Mouse (Mus musculus): ENCODE measurements around the gene Olfr715b.
"Not testable (repeated sequence)": the region's sequence is repeated elsewhere in the genome, so short reads cannot be mapped to it uniquely, and the experiment has no call there.

Gene Olfr715b

GRCm38 (mm10) chr7:107110269-107110668 is at the start of gene Olfr715b:
Gene Olfr715b (minus strand): TSS chr7:107110369.
- not testable (repeated sequence) for DNase-seq

- DNase-seq, result not testable (repeated sequence)
These were observed 27.9 kb upstream of the Olfr715b start, which contains the start of gene Olfr716 for GRCm38 (mm10) chr7:107138027-107138426. Gene Olfr716 (plus strand): TSS chr7:107138327.

DNA sequence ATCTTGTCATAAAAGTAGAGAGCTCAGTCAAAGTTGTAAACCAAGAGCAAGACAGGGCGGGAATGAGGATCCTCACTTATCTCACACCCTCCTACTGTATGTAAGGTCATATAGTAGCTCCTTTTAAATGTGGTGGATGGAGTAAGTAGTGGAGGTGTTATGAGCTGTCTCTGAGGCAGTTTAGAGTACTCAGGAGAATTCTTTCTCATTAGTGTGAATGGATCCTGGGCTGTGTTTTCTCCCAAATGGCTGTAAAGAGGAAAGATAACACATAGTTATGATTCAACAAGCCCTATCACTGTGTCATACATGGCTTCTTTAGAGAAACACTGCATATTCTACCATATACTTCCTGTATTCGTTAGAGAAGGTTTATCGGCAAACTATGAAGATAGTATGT is 20.8 kb upstream of the Olfr715b start, which contains the start of gene Olfr715:
Gene Olfr715 (minus strand): TSS at position 101 of the 400 bp plus-strand sequence.
- DNase-seq, result not testable (repeated sequence)

GRCm38 (mm10) chr7:107092920-107093319 is 17.2 kb downstream of the Olfr715b start, which contains the start of gene Olfr17:
Gene Olfr17 (plus strand): TSS chr7:107093220.
- no peak for DNase-seq

DNA sequence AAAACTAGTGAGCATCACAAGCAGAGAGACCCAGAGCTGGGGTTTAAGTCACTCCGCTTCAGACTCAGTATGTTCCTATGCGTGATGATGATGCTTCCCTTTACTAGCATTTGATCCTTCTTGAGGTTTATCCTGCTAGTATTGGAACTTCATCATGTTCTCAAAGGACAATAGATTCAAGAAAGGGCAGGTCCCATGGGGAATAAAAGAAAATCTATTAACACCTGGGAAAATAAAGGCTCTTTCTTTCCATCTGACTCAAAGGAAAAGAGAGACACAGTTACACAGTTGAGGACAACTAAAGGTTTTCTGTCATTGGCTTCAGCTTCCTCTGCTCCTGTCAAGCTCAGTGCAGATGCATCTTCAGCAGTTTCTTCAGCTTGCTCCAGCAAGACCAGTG is 39.5 kb downstream of the Olfr715b start, which contains the start of gene Olfr714:
Gene Olfr714 (plus strand): TSS at position 301 of the 400 bp plus-strand sequence.
- DNase-seq, result no peak
